Mouse (Mus musculus) brain, adult 2 months (tissue): ENCODE results near the gene Strn.

ENCODE experiments used
- DNase-seq: peaks from one replicate; pipeline ENCODE4 v3.0.0; 2011; ENCODE audit warnings: low read depth, low spot score

Strn gene

GRCm38 (mm10) chr17:78737096-78737495 lies at the start of gene Strn:
Gene Strn, minus strand, starts transcription at chr17:78737196.
- no peak for DNase-seq

DNA sequence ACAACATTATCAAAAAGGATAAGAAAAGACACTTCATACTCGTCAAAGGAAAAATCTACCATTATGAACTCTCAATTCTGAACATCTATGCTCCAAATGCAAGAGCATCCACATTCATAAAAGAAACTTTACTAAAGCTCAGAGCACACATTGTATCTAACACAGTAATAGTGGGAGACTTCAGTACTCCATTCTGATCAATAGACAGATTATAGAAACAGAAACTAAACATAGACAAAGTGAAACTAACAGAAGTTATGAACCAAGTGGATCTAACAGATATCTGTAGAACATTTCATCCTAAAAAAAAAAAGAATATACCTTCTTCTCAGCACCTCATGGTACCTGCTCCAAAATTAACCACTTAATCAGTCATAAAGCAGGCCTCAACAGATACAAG lies 41.8 kb upstream of the Strn start:
- no peak for DNase-seq

- no peak for DNase-seq
These were observed 35.3 kb upstream of the Strn start for GRCm38 (mm10) chr17:78772317-78772716.

DNA sequence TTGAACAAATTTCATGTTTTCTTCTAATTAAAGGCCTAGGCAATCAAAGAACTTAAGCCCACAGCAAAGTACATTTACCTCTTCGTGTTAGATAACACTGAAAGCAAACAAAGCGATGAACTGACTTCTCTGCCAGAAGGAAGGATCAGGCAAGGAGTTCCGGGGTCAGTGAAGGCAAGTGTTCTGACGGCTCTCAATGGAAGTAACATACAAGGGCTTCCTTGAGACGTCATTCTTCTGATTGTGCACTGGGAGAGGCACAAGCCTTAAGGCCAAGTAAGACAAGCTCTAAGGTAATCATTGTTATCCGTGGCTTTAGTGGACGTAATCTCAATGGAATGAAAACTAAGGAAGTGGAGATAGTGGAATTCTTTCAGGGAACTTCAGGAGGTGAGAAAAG lies 33.9 kb upstream of the Strn start:
- no peak for DNase-seq

- DNase-seq: no peak
These were observed 32.3 kb upstream of the Strn start for GRCm38 (mm10) chr17:78769341-78769740.

- DNase-seq: no peak
These were observed 31.9 kb upstream of the Strn start for GRCm38 (mm10) chr17:78768937-78769336.

- peak; percentile 58 for DNase-seq
These were observed 30.6 kb upstream of the Strn start for GRCm38 (mm10) chr17:78767546-78767945.

GRCm38 (mm10) chr17:78766084-78766483 lies 29.1 kb upstream of the Strn start:
- DNase-seq: no peak

GRCm38 (mm10) chr17:78763272-78763671 lies 26.3 kb upstream of the Strn start:
- no peak for DNase-seq

DNA sequence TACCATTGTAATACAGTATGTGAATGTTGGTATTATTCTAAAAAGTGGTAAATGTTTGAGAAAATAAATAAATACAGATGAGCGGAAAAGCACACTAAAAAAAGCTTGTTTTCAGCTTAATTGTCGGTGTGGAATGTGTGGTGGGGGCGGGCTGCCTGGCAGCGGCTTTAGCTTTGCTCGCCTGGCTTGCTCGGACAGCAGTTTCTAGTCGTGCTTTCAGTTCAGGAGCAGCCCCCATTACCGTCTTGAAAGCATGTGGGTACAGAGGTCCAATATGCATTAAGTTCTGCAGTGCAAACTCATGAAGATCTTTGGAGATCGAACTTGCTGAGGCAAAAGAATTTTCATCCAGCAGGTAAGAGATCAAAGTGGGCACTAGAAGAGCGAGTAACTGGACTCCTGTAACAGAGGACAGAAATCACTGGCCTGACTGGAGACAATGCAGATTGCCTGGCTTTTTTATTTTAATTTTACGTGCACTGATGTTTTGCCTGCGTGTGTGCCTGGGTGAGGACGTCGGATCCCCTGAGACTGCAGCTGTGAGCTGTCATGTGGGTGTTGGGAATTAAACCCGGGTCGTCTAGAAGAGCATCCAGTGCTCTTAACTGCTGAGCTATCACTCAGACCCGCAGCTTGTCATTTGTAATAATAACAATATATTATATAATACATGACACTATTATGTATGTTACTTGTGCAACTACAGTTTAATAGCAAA lies 16.1 kb upstream of the Strn start:
- no peak for DNase-seq

GRCm38 (mm10) chr17:78752064-78752463 lies 15.1 kb upstream of the Strn start:
- DNase-seq: no peak

DNA sequence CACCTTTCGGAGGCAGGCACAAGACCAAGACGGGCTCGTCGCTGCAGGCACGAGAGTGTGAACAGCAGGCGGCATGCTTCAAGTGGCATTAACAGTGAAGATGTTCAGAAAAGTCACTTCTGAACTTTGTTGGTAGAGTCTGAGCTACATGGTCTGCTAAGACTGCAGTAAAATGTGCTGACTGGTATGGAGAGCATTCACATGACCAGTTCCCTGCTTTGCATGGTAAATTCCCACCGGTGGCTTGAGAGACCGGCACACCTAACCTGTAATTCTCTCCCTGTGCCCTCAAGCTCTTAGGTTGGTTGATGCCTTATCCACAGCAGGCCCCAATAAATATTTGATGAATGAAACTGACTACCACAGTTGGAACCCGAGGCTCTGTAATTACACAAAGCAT lies 11.4 kb upstream of the Strn start:
- no peak for DNase-seq

- peak; percentile 56 for DNase-seq
These were observed 1.4 kb upstream of the Strn start for GRCm38 (mm10) chr17:78738416-78738815.

- peak; percentile 46 for DNase-seq
These were observed 775 bp upstream of the Strn start for GRCm38 (mm10) chr17:78737771-78738170.

DNA sequence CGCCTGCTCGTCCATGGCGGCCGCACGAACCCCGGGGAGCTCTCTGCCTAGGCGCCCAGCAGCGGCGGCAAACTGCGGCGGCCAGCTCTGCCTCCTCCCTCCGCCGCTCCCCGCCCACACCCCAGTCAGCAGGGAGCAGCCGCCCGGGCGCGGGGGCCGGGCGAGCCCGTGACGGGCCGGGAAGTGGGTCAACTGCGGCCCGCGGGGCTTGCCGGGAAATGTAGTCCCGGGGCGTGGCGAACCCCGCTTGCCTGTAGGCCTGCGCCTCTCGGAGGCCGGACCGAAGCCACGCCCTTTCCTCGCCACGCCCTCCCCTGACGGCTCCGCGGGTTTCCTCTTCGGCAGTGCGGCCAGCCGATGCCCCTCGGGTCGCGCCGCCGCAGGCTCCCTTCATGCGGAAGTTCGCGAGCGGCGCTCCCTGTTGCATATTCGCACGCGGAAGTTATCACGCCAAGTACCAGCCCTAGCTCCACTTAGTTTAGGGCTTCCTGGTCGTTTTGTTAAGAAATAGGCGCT lies 465 bp downstream of the Strn start:
- DNase-seq: peak; percentile 98

- DNase-seq: peak; percentile 31
These were observed 1.1 kb downstream of the Strn start for GRCm38 (mm10) chr17:78735731-78736472.

GRCm38 (mm10) chr17:78734806-78735205 lies 2.2 kb downstream of the Strn start:
- DNase-seq: no peak

- DNase-seq: peak; percentile 37
These were observed 4.9 kb downstream of the Strn start for GRCm38 (mm10) chr17:78732056-78732455.

DNA sequence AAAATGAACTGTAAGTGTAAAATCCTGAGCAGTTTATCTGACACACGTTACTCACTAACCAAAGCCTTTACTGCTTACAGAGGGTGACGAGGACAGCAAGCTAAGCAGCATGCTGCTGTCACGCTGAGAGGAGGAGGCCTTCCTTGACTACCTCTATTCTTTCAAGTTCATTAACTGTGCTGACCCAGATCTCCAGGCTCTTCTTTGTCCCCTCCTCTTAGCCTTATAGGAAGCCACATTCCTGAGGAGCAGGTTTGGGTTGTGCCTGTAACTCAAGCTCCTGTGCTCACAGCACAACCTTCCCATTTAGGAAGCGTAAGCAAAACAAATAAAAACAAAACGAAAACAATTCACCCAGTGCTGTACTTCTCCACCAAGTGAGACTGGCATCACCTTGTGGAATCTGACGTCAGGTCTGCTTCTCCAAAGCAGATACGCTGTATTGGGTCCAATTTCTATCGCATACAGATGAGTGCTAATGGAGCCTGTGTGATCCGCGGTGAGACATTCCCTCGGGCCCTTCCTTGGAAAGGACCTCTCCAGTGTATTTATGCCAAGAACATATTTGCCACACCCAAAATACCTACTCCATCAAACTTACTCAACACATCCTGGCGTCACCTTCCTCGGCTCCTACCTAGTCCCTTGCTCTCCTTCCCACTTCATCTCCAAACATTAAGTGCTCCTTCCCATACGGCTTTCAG lies 10.1 kb downstream of the Strn start:
- no peak for DNase-seq

DNA sequence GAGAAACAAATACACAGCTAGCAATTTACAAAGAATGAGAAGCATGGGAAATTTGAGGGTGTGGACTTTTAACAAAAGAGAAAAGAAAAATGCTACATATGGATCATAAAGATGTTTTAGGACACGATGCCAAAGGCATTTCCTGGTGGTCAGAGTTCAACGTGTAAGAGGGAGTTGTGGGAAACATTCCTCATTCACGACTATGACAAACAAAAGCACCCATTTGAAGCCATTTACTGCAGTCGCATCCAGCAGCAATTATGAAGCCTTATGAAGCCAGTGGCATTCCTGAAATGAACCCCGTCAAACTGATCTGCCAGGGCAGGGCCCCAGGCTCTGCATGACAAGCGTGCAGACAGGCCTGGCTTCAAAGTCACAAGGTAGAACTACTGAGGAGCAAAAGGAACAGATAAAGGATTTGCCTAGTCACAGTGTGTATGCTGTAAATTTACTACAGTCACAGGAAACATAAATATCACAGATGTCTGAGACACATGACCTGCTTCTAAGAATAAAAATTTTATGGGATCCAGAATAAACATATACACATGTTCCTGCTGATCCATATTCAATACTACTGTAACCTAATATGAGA lies 12.4 kb downstream of the Strn start:
- DNase-seq: no peak

DNA sequence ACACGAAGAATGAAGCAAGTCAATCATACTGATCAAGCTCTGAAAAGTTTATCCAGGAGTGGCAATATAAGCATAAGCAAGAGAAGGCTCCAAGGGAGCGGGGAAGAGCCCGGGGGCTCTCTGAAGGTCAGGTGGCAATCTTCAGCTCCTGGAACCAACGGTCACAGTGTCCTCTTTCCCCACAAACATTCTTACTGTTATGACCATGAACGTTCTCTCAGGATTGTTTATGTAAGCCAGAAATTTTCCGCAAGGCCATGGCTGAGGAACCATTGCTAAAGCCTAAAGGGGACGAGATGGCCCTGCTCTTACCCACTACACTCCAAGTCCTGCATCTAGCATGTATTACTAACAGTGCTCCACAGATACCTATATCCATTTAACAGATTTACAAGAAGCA lies 15.3 kb downstream of the Strn start:
- DNase-seq: no peak

DNA sequence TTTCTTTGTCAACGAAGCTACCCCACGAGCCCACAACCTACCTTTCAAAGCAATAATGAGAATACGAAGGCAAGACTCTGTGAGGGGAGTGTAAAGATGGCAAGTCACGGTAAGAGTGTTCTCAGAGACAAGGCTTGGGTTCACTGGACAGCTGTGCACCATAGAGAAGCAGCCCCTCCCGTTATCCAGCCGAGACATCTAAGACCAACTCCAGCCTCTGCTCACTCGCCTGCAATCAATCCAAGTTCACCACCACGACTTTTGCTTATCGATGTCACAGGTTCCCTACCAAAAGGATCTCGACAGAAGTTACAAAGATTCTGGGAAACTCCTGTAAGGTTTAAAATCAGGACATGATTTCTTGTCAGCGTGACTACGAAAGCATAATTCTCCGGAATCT lies 17.9 kb downstream of the Strn start:
- DNase-seq: no peak
